Mouse (Mus musculus) right cerebral cortex, postnatal 10 days (tissue): ENCODE measurements around the gene Rai1.
A peak's percentile ranks its signal among the peaks of the same experiment; 100 is the strongest.

ENCODE experiments used
- DNase-seq, 2 experiments: peaks; one replicate each; pipeline ENCODE4 v3.0.0; 2021; ENCODE audit warnings: low spot score in 2 of 2

Rai1 gene

DNA sequence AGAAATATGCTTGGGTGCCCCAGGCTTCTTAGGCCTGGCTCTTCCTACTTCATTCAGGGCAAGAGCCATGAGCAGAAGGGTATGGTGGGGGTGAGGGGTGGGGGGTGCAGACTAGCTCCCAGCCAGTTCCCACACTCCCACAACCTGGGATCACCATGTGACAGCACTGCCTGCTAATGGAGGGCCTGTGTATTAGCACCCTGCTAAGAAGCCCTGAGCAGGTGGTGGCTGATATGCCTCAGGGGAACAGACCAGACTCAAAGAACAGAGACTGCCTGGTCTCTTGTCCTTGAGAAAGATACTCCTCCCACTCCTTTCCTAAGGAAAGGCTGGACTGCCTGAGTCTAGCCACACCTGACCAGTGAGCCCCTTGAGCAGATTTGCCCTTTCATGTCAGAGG is 22.2 kb downstream of the Rai1 start:
- DNase-seq, result no peak

DNA sequence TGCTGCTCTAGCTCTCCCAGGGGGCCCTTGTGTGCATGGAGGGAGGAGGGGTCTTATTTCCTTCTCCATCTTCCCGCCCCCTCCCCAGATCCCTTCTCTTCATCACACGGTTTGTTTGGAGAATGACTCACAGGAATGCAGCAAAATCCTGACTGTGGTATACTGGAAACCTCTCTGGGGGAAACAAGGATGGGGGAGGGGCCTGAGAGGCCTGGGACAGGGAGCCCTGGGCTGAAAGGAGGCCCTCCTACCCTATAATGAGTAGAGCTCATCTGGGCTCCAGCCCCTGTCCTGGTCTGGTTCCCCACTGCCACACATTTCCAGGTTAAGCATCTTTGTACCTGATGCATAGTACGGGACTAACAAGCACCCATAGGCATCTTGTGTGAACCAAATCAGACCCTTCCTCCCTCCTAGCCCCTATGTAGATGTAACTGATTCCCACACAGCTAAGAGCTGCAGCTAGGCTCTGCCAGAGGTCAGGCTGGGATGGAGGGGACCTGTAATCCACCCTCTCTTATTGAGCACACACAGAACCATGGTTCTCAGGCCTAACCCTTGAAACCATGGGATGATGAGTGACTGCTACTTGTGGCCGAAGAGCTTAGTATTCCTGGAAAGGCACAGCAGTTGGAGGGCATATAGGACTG is 23.2 kb downstream of the Rai1 start:
- DNase-seq, result no peak

DNA sequence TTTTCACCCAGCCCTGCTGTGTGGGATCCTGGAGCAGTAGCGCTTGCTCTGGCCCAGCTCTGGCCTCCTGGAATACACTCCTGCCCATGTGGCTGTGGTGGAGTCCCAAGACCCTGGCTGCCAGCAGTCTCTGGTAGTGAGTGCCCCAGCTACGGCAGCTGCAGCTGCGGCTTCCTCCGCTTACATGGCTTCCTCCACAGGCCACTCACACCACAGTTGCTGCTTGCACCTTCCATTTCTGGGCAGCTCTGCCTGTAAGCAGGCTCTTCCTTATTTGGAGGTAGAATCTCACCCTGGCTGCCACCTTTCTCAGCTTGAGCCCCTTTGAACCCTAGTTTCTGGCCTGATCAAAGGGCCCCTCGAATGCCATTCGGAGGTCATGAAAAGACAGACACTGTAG is 25.7 kb downstream of the Rai1 start:
- DNase-seq, result no peak

DNA sequence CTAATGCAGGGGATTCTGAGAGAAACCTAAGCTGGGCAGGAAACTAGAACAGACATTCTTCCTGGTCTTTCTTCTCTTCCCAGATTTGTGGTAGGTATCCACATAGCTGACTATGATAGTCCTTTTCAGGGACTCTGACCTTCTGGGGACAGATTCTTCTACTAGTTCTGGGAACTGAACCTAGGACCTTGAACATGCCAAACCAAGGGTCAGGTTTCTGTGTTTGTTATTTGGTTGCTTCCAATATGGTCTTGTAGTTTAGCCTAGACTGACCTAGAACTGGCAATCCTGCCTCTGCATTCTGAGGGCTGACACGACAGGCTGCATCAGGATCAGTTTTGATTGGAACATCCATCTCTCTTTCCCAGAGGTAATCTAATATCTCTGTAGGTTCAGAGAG is 27.2 kb downstream of the Rai1 start:
- no peak for DNase-seq

DNA sequence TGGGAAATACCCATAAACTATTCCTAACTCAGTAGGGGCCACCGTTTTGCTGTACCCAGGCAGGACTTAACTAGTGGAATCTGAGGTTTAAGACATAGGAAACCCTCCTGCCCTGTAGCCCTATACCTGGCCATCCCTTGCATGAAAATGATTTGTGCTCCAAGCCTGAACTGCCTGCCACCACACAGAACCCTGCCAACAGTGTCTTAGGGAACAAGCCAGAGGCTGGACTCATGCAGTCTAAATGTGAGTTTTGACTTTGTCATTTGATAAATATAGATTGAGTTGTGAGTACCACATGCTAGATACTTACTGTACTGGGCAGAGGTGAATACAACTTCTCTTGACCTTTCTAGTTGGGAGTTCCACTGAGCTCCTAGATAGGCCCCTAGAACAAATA is 31.7 kb downstream of the Rai1 start:
- no peak for DNase-seq

DNA sequence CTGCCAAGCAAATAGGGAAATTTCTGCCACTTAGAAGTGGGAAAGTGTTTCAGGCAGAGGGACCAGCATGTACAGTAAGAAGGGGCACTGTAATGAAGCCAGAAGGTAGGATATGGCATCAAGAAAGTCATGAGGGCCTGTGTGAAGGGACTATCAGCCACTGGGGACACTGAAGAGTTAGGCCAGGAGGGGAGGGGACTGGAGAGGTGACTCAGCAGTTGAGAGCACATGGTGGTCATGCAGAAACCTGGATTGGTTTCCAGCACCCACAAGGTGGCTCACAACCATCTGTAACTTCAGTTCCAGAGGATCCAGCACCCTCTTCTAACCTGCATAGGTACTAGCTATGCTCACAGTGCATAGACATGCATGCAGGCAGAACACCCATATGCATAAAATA is 32.4 kb downstream of the Rai1 start:
- no peak for DNase-seq

DNA sequence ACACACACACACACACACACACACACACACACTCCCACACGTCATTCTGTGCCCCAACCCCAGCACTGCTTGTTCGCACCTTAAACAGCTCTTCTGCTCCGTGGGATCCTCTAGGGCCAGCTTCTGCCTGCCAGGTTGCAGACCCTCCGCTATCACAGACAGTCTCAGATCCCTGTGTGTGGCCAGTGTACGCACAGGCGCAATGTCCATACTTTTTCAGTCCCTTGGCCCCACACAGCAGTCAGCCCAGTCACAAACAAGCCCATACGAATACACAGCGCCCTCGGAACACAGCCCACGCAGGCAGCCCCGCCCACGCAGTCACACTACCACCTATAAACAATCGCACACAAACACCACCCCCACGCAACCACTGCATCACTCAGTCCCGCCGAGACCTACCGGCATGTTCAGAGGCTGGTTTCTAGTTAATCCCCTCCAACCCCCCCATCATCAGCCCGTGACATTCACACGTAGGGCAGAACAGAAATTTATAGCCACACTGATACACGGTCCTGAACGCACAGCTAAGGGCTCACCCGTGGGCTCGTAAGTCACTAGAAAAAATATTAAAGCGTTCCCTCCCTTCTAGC is 34.4 kb downstream of the Rai1 start:
- peak; percentile 75 to 83 for DNase-seq

DNA sequence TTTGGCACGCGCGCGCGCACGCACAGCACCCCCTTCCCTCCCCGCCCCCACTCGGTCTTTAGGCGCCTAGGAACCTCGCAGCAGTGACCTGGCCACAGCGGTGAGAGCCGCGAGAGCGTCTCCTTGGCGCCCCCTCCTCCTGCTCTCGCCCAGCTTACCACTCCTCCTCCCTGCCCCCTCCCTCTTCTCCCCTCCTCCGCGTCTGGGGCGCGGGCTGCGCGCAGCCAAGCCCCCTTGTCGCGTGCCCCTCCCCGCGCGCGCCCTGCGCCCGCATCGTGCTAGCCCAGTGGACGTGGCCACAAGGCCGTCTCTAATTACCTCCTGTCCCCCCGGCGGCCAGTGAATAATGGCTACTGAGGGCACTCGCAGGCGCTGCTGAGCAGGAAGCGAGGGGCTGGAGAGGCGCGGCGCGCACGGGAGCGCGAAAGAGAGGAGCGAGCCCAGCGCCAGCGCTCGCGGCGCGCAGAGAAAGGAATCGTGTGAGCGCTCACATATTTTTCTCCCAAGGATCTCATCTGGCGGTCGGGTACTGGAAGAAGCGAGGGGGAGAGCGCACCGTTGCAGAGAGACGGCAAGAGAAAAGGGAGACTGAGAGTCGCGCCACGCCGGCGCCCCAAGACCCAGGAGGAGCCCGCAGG is 35.0 kb downstream of the Rai1 start:
- DNase-seq, result peak; percentile 79

DNA sequence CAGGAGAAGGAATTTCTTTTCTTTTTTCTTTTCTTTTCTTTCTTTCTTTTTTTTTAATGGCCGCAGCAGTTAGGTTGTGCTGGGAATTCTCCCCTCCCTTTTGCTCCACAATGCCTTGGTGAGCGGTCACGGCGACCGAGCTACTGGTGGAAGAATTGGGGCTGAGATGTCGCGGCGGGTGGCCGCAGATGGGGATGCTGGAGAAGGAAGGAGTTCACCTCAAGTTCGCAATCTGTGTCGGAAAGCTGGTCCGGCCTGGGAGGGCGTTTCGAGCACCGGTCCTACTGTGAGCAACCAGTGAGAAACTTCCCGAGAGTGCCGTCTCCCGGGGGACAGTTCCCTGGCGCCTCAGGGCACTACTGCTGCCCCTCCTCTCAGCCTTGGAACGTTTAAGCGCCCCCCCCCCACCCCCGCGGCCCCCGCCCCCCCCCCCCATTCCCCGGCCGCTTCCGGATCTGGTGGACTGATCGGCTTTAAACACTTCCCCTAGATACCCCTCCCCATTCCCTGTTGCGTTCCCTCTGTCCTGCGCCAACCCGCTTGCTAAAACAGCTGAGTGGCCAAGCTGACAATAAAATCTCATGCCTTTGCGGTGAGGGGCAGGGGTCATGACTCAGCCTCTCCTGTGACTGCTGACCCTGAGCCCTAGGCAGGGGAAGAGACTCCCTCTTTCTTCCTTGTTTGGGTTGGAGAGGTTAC is 35.9 kb downstream of the Rai1 start:
- DNase-seq, result peak in 1 of 2 experiments; percentile 40

DNA sequence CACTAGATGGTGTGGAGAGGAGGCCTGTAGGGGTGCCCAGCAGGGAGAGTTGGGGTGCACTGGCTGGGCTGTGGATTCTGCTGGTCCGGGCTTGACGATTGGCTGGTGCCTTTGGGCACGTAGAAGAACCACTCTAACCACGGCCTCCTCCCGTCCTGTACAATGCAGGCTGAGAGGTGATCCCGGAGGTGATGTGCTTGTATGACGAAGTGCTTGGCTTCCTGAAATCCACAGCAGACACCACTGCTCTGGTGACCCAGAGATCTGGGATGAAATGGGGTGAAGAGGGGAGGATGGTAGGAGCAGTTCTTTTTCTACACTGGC is 36.4 kb downstream of the Rai1 start:
- no peak for DNase-seq

DNA sequence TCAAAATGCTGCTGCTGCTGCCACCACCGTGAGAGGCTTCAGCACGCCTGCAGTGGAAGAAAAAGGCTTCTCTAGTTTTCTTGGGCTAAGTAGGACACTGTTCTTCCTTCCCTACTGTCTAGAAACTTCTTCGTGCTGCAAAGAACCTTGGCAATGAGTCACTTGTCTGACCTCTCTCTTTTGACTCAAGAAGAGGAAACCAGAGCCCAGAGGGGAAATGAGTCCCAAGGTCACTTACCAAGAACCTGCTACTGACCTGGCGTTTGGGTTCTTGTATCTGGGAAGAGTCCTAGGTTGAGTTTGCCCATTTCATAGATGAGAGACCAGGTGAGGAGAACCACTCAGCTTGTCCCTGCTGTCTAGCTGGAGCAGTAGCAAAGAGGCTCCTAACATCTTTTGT is 38.3 kb downstream of the Rai1 start:
- no peak for DNase-seq

DNA sequence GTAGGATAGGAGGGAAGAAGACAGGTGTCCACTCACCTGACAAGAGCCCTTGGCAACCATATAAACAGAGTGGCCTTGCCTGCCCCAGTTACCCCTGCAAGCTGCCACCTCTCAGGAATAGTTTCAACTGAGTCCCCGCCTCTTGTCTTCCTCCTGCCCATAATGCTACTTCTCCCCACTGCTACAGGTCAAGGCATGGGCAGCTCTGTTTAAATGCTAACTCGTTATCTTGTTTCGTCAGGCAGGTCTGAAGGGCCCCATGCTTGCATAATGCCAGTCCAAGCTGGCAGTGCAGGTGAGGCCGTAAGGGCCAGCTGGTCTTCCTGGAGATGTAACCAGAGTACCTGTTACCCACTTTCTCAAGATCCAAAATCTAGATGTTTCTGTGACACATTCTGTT is 41.4 kb downstream of the Rai1 start:
- no peak for DNase-seq

DNA sequence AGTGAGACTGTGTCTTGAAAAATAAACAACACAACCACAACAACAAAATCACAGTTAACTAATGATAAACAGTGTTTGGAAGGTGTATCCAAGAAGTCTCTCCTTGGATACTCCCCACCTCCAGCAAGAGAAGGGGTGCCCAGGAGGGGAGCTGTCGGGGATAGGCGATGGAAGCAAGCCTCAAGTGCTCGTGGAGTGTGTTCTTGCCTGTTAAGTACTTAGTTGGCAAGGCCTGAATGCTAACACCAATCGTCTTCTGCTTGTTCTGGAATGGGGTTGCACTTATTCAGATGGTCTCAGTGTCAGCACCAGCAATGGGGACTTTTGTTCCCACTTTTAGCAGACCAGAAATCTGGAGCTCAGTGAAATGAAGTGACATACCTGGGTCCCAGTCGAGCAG is 43.8 kb downstream of the Rai1 start:
- DNase-seq, result no peak

DNA sequence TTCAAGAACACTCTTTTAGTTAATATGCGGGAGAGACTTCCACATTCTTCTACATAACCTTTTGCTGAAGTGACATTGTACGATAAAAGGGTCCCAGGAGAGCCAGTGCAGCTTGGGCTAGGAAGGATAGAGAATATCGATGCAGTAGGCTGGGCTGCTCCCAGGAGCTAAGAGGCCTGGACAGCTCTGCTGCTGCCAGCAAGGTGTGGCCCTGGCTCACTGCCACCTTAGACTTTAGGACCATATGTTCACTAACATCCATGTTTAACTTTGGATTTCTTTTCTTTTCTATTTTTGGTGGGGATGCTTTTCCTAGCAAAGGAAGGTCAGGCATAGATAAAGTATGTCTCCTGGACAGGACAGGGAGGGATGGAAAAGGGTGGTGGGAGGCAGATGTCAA is 44.3 kb downstream of the Rai1 start:
- DNase-seq, result no peak

DNA sequence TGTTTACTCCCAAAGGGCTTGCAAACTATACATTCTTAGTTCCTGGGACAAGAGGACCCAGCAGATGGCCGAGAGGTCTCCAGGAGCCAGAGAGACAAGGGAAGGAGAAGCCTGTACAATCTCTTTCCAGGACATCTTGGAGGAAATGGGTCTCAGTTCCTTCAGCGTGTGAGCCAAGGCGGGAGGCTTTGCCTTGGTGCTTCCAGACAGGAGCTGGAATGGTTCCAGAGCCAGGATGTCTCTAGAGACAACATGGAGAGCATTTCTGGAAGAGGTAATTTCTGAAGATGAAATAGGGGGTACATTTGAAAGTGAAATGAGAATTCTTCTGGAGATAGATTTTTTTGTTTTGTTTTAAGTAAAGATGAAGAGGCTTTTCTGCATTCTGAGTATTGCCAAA is 45.9 kb downstream of the Rai1 start:
- no peak for DNase-seq

DNA sequence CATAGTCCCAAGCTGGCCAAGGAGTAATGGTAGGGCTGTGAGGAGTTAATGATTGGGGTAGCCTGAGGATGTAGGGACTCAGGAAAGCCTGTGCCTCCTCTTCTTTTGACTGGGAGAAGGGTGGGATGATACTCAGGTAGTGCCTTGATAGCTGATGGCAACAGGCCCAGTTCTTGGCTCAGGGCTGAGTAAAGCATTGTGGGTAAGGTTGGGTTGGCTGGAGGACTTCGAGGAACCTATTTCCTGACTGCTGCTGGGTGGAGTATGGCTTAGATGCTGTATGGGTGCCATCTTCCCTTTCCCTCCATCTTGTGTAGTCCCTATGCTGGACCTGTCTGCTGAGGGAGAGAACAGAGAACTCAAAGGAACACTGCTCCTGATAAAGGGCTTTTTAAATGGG is 47.5 kb downstream of the Rai1 start:
- DNase-seq, result no peak

DNA sequence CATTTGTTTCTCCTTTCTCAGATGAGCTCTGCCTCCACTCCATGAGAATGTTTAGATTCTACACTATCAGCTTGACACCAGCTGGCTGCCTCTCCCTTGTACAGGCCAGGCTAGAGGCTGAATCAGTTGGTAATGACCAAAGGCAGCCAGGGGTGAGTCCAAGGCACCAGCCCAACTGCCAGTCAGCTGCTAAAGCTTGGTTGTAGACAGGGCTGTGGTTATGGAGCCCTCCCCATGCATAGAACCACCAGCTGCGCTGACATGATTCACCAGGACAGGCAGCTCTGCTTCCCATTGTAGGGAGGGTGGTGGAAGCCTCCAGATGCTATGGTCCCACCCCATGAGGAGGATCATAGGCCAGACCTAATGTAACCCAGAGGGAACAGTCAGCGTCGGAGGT is 49.1 kb downstream of the Rai1 start:
- no peak for DNase-seq

DNA sequence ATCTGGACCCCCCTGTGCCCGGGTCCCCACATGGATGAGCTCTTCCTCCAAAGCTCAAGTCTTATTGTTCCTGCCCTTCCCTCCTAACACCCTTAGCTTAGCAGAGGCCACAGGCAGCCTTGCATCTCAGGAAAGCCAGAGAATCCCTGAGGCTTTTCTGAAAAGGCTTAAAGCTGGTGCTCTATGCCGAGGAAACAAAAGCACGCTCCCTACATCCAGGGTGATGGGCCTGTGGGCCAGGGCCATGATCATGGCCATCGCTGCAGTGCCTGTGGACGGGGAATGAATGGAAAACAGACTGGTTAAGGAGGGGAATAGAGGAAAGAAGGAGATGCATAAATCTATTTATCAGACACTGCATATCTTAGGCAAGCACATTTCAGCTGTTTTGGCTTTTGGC is 50.9 kb downstream of the Rai1 start:
- no peak for DNase-seq

DNA sequence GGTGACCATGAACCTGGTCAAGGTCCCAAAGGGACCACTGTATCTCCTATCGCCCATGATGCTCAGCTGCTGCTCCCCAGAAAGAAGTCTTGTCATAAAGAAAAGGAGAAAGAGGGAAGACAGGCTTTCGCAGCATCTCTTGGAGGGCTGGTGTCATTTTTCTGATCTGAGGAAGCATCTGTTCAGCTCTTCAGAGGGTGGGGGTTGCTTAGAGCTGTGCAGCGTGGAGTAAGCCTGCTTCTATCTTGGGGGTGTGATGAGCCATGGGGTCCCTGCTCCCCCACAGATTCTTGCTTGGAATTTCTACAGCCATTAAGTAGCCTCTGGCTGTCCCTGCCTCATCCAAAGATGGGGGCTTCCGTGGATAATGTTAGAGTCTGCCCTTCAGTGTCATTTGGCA is 53.5 kb downstream of the Rai1 start:
- DNase-seq, result no peak

DNA sequence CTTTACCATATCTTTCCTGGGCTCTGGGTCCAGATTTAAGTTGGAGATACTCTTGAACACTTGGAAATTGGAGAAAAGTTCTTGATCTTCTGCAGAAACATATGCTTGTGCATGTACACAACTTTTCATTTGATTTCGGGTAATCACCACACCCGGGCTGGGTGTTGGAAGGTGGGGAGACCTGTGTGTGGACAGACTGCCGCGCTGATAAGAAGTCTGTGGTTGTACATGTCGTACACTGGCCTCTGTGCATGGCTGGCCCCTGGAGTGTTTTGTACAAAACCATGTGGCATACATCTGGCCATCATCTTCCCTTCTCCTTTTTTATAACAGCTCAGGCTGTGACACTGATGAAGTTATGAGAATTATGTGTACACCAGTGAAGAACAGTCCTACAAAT is 55.1 kb downstream of the Rai1 start:
- DNase-seq, result no peak

DNA sequence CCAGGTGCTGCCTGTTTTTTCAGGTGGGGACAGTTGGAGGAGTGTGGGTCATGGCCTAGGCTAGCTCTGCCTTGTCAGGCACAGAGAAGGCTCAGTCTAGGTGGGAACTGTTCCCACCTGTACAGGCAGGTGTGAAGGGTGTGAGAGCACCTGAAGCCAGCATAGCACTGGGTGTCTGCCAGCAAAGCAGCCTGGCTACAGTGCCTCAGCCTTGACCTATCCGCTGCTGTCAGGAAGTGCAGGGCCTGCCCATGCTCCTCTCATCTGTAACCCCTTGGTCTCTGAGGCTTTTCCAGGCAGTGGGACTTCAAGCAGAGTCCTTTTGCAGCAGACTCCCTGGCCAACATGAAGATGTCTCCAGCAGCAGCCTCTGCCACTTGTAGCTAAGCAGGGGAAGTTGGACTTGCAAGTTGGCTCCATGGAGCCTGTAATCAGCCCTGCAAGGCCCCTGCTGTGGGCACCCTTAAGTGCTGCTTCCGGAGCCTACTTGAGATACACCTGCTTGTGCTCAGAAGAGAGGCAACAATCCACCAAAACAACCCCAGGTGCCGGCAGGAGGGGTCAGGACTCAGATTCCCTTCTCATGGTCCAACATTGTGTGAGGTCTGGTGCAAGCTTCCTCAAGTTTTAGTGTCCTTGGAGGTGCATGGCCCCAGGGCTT is 55.8 kb downstream of the Rai1 start:
- no peak for DNase-seq

DNA sequence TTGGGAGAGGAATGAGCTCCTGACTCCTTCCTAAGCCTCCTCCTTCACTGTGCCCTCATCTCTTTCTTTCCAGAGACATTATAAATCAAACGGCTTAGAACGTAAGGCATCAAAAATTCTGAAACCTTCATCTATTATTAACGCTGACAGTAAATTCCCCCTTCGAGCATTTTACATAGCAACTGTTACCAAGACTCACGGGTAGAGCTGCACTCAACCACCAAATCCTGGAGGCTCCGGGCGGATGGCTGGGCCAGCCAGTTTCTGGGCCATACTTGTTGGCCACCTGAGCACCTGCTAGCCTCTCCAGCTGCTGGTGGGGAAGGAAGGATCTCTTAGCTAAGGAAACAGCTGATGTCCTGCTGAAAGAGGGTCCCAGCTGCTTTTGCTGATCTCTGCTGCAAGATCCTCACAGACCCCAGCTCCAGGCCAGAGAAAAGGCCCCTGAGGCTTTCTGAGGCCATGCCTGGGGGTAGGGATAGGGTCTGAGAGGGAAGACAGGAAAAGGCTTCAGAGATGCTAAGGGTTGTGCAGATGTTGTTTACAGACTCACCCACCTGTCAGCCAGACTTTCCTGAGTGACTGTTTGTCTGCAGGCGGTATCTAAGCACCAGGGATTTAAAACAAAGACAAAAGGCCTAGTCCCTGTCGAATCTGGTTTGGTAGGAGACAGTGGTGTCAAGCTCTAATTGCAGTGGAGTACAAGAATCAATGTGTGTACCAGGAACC is 56.5 kb downstream of the Rai1 start:
- DNase-seq, result no peak
